Mouse (Mus musculus) kidney, adult 2 months (tissue): ENCODE data around the gene Msh3.

Source experiments
- CTCF ChIP-seq: fragments of 200-500 bp; conservative IDR thresholded peaks from 2 replicates; pipeline ENCODE4 v1.5.1; 2011; ENCODE audit warnings: low read depth, mild to moderate bottlenecking, control low read depth, low read length, moderate library complexity, mixed read lengths; ENCODE audit not compliant: insufficient read depth, insufficient read length
- POLR2A ChIP-seq: fragments of 200-500 bp; IDR thresholded peaks from one replicate; pipeline ENCODE4 v1.6.1; 2011; ENCODE audit warnings: low read depth, low read length, control low read depth

DNA sequence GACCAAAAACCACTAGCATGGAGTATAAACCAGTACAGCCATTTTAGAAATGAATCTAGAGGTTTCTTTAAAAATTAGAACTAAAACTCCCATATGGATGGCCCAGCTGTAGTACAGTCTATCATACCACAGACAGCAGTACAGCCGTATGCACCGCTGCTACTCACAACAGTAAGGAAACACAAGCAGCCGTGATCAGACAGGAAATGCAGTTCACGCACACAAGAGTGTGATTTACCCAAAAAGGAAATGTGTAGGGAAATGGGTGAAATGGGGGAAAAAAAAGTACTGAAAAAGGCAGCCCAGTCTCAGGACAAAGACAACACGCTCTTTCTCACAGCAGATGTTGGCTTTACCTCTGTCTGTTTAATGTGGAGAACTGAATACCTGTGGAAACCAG is 60.9 kb downstream of the Msh3 start:
- TF ChIP-seq CTCF (no peak), POLR2A (no peak)
